Mouse (Mus musculus) adrenal gland (tissue): ENCODE measurements around the gene Dock7.
"Not testable (repeated sequence)": the region's sequence is repeated elsewhere in the genome, so short reads cannot be mapped to it uniquely, and the experiment has no call there.

Source experiments
- intact Hi-C: fragments of 180-260 bp; cut with DNase I; formaldehyde crosslinking; loops from one replicate; pipeline ENCODE4 v1.15.1; 2025

Dock7 gene

DNA sequence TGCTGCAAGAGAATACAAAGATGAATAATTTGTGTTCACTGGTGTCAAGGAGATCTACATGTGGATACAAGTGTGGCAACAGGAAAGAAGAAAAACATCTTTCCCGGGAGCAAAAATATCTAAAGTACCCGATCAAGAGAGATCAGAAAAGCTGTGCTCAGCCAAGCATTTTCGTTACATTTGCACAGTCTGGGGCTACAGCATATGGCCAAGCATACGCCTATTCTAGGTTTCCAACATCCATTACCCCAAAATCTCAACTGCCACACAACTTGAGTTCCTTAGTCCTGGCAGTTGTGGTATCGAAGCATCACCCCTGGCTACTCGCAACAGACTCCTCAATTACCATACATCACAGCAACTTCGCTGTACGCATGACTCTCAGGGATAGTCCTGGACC is 98.5 kb downstream of the Dock7 start:
- intact Hi-C loops = no loop called here

DNA sequence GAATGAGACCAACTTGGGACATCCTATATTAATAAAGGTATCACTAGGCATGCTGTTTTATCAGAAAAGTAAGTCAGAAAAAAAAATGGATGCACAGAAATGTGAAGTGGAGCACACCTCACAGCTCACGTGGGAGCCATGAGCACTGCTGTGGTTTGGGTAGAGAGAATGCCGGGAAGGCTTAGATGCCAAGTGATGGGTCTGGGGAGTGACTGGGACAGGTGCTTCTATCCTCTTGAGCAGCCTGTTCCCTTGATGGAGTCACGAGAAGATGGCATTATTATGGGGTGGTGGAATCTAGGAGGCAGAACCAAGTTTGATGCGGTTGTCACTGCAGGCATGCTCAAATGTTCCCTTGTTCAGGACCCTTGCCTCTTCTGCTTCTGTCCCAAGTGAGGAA is 109.7 kb downstream of the Dock7 start:
- intact Hi-C loops = no loop called here

DNA sequence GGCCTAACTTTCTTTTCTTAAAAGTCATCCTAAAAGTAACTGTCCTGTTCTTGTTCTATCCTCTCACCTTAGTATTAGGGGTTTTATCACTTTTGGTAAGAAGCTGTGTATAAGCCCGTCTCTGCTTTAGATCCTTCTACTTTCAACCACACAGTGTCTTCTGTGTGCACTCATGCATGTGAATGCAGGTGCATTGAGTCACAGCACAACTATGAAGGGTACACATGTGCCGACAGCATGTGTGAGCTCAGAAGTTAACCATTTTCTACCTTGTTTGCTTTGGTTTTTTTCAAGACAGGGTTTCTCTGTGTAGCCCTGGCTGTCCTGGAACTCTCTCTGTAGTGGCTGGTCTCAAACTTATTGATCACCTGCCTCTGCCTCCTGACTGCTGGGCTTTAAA is 114.4 kb downstream of the Dock7 start:
- intact Hi-C loops = no loop called here

DNA sequence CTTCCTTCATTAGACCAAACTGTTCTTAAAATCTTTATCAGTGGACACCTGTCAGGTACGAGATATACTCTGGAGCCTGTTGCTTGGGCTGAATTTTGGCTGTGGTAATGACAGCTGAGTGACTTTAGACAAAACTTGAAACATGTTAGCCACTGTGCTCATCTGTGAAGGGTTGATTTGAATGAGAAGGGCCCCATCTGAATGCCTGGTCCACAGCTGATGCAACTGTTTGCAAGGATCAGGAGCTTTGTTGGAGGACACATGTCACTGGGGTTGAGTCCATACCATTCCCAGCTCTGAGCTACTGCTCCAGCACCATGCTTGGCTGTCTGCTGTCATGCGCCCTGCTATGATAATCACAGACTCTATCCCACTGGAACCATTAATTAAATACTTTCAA is 115.1 kb downstream of the Dock7 start:
- intact Hi-C loops = no loop called here

DNA sequence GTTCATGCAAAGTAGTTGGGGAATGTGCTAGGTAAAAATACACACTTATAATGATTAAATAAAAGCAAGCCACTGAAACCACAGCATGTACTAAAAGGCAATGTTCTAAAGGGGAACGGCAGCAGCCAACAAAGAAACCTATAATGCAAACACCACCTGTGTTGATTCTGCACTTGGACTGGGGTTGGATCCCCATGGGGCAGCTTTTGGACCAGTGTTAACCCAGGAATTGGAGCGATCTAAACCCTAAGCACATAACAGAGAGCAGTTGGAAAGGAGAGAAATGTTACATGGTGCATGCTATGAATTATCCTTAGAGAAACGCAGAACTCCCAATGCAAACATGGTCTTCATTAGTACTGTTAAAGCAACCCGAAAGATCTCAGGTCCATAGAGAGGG is 127.2 kb downstream of the Dock7 start:
- intact Hi-C loops = no loop called here

DNA sequence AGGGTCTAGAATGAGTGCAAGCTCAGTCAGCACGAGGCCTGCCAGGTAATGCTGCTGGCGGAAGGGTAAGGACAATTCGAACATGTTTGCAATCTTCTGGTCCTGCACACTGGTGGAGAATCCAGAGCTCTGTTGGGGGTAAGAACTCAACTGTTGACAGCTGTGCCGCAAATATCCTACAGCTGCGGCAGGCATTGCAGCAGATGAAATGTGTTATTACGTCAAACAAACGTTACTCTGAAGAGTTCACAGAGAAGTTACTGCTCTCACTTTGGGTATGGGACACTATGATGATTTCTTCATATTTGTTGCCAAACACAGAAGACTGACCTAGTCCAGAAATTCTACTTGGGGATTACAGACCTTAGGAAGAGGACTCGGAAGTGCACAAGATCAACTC is 136.0 kb downstream of the Dock7 start:
- intact Hi-C loops = no loop called here

DNA sequence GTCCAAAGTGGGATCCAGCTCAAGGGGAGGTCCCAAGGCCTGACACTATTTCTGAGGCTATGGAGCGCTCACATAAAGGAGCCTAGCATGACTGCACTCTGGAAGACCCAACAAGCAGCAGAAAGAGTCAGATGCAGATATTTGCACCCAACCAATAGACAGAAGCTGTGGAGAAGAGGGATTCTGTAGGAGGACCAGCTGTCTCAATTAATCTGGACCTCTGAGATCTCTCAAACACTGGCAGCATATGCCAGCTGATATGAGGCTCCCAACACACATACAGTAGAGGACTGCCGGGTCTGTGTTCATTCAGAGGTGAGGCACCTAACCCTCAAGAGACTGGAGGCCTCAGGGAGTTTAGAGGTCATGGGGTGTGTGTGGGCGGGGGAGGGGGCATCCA is 140.7 kb downstream of the Dock7 start:
- intact Hi-C loops = not testable (repeated sequence)

DNA sequence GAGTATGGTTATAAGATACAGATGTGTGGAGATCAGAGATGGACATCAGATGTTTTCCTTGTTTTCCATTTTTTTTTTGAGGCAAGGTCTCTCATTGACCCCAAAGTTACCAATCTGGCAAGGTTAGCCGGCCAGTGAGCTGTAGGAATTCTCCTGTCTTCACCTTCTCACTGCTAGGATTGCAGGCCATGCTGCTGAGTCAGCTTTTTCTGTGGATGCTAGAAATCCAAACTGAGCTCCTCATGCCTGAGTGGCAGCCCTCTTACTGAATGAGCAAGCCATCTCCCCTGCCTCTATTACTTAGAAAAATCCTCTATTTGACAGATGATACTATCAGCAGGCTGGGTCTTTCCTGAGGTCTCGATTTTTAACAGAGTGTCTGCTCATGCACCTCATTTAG is 142.0 kb downstream of the Dock7 start:
- intact Hi-C loops = no loop called here

DNA sequence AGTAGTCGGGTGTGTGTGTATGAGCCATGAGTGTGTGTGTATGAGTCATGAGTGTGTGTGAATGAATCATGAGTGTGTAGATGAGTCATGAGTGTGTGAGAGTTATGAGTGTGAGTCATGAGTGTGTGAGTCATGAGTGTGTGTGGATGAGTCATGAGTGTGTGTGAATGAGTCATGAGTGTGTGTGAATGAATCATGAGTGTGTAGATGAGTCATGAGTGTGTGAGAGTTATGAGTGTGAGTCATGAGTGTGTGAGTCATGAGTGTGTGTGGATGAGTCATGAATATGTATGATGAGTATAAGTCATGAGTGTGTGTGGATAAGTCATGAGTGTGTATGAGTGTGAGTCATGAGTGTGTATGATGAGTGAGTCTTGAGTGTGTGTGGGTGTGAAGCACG is 142.4 kb downstream of the Dock7 start:
- intact Hi-C loops = not testable (repeated sequence)

DNA sequence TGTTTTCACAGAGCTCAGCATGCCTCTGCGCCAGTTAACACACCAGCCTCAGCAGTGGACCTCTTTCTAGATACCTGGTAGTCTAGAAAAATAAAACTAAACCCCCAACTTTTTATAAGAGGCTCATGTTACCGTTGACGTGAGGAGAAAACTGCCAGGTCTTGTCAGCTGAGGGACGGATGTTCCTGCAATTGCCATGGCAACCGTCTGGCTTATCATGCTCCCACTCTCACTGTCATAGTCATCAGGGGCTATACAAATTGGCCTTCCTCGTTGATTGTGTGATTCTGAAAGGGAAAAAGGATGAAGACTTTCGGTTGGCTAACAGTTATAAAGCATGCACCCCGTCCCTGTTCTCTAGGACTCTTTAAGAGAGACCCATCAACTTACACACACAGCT is 145.0 kb downstream of the Dock7 start:
- intact Hi-C loops = no loop called here

DNA sequence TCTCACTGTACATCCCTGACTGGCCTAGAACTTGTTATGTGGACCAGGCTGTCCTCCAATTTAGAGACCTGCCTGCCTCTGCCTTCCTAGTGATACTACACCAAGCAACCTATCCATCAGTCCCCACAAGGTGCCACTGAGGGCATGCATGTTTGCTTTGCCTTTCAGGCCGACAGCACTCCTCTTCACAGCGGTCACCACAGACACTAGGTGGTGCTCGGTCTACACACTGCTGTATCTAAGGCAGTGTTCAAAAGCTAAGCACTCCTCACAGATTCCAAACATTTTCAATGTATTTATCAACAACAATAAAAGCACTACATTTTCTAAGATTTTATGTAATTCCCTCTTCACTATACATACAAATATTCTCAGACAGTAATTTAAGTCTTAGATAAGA is 150.8 kb downstream of the Dock7 start:
- intact Hi-C loops = no loop called here

DNA sequence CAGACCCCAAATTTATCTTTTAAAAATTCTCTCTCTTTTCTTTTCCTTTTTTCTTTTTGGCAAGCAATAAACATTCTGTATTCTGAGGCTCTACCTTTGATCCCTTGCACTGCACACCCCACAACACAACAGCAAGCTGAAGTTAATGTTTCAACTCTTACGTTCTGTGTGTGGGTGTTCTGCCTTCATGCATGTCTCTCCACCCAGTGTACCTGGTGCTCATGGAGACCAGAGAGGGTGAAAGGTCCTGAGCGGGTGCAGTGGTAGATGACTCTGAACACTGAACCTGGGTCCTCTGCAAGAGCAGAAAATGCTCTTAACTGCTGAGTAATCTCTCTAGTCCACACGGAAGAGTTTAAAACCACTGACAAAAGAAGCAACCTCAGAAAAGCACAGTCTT is 160.5 kb downstream of the Dock7 start:
- intact Hi-C loops = no loop called here

DNA sequence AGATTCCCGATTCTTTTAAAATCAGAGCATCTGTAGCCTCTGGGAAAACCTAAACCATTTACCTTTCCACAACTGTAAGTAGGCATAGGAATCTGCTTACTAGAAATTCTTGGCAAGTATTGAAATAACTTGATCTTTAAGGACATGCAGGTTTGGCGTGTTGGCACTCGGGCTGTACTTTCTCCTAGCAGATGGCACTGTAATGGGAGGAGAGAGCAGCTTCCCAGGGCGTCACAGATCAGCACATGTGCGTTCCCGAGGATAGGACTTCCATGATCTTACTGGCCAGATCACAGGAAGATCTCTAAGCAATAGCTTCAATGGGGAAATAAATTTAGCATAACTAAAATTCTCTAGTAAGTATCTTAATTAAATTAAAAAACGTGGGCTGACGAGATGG is 164.7 kb downstream of the Dock7 start:
- intact Hi-C loops = no loop called here

DNA sequence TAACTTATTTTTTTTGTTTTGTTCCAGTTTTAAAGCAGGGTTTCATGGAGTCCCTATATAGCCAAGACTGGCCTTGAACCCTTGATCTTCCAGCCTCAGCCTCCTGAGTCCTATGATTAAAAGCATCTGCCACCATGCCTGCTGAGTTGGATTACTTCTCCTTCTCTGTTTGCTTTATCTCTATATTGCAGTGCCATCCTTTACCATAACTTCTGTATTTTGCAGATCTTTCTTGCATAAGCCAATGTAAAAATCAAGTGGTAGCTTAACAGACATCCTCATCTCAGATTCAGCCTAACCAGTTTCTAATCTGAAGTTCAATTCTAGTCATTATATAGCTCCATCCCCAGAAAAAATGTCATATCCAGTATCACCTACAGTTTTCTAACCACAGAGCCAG is 170.2 kb downstream of the Dock7 start:
- intact Hi-C loops = no loop called here

DNA sequence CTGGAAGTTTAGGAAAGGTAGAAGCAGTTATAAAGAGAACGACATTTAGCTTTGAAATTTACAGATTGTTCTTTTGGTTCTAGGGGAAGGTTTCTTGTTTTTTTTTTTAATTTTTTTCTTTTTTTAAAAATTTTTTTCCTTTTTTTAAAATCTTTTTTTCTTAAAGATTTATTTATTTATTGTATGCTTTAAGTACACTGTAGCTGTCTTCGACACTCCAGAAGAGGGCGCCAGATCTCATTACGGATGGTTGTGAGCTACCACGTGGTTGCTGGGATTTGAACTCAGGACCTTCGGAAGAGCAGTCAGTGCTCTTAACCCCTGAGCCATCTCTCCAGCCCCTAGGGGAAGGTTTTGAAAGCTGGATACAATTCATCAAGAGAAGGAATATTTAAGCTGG is 182.5 kb downstream of the Dock7 start:
- intact Hi-C loops = not testable (repeated sequence)

DNA sequence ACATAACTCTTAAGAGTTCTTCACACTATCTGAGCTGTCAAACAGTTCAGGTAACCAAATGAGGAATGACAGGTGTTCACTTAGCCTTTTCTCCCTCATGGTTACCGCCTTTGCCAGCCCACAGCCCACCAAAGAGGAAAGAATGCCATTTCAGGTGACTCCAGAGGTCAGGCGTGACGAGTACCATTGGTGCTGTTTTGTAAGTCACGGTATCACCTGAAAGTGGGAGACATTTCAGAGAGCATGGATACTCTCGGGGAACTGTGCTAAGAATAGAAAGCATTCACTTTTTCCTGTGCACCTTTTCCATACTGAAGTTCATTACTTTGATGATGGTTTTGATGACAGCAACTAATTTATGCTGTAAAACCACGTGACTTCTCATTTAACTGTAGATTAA is 184.7 kb downstream of the Dock7 start:
- intact Hi-C loops = no loop called here

DNA sequence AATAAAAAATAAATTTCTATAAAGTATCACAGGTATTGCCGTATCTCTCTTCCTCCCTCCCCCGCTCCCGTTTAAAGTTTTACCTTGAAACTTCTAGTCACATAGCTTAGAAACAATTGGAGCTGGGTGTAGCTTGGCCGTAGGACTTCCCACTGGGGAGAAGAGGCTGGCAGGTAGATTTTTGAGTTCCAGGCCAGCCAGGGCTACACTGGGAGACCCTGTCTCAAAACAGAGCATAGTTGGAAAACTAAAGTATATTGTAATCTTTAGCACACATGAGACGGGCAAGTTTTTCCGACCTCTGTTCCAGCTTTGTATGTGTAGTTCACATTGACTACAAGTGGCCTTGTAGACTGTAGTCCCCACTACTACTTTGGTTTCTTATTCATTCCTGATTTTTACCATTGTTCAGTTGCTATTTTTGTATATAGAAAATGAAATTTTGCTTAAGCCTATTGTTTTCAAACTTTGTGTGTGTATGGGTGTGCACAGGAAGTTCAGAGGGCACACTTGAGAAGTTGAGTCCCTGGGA is 195.4 kb downstream of the Dock7 start:
- intact Hi-C loops = no loop called here

DNA sequence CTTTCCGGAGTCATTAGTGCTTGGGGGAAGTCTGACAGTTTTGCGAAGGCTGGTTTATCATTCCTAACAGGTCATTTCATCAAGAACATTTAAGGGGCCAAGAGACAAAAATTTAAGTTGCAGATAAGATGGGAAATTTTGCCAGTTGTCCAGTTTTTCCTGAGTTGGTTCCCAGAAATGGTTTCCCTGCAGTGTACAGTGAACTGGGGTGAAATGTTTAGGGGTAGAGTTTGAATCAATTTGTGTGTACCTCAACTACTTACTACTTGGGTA is 195.9 kb downstream of the Dock7 start:
- intact Hi-C loops = no loop called here

DNA sequence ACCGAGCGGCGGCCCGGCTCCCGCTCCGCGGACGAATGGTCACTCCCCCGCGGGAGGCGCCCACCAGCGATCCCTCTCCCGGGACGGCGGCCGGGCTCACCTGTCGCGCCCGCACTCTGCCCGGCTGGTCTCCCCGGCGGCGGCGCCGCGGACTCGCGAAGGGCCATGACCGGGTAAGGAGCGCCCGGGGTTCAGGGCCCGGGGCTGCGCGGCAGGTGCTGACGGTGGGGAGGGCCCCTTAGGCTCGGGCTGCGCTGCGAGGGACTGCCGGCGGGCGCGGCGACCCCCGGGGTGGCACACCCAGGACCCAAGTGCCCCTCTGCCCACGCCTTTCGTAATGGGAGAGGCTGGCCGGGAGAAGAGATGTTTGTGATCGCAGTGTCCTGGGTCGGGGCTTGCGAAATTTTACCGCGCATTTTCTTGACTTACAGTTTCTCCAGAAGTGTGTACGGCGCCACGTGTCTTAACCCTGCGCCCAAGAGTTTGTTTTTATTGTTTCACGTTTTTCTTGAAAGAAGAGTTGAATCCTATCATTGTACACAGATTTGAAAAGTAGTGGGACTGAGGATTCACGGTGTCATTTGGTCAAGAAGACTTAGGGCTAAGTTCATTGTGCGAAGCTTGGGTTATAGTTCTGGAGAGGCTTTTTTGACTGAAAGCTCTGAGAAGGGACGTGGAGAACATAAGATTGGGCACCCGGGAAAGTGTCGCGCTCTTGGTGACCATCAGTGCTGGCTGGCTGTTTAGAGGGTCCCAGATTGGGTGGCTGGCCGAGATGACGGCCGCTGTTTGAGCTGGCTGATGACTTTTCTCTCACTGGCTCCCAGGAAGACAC is 196.4 kb downstream of the Dock7 start:
- intact Hi-C loops = no loop called here

DNA sequence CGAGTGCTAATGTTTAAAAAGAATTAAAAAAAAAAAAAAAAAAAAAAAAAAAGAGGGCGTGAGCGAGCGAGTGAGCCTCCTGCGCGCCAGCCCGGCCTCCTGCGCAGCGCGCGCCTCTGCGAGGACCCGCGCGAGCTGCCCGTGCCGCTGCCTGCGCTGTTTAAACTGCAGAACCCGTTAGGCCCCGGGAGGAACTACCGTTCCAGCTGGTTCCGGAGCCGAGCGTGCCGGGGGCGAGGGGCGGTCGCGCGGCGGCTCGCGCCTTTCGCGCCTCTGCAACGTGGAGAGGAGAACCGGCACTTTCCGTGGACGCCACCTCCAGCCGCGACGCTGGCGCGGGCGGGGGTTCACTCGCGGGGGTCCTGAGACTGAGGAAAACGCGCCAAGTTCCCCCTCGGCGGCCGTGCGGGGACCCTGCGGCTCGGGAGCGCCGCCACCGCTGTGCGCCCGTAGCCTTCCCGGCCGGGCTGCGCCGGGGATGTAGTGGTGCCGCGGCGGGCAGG is 197.1 kb downstream of the Dock7 start, which contains the start of gene Usp1:
Usp1 (plus strand) TSS at position 243 of the 503 bp plus-strand sequence.
- intact Hi-C loops = no loop called here

DNA sequence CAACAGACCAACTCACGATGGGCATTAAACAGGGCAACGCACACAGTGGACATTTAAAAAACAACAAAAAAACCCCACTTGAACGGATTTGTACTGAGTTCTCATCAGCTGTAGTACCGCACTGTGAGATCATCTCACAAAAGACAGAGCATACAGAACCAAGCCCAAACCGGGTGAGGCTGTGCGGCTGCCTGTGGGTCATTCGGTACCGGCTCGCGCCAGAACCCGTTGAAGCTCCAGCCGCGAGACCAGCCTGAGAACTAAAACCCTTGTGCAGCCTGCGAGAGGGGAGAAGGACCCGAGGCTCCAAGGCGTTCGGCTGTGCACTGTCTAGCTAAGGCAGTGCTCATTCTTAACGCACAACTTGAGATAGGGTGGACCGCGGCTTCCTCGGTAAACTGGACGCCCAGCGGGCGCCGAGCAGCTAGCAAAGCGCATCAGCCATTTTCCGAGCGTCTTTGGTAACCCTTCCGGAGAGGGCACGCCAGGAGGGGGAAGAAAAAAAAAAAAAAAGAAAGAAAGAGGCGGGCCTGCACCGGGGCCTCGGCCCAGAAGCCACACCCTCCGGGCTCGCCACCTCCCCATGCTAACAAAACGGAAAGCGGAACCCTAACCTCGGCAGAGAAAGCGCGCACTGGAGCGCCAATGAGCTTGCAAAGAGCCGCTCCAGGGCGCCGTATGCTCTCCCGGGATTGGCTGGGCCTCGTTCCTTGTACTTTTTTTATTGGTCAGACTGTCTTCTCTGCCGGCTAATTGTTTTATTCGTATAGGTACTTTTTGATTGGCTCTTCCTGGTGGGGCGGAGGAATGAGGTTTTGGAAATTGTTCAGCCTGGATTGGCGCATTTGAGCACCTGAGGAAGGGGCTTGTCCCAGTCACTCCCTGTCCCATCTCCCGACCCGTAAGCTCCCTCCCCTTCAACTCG is 197.8 kb downstream of the Dock7 start:
- intact Hi-C loops = no loop called here

DNA sequence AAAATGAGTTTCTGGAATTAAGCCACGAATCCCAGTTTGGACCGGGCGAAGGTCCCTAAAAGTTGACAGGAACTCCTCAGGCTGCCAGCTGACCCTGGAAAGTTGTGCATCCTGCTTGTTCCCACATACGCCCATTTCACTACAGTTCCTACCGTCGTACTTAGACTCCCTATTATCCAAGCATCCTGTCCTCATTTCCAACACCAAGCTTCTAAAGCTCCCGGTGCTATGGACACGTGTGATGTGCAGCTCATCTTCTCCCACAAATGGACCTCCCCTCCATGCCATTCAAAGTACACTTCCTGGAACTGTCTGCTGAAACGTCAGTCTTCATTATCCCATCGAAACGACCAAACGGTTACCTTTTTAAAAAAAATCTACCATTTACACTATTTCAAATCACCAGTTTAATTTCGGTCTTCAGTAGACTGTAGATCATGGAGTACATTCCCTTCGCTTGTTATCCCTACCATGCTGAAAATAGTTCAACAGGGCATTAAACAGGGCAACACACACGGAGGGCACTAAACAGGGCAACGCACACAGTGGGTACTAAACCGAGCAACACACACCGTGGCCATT is 198.6 kb downstream of the Dock7 start:
- intact Hi-C loops = no loop called here
